Mouse (Mus musculus) forebrain, embryonic 16.5 days (tissue): ENCODE results near the gene Tmem269. TPM values are rescaled to one million over a fixed set of nuclear protein-coding genes. Genes with fewer than 3 reads are reported as not detected.
A peak's percentile ranks its signal among the peaks of the same experiment; 100 is the strongest.

Experiments
- ATAC-seq: fragments of 200-750 bp; cut with Nextera tagmentation; 2 replicates; pipeline ENCODE4 v1.8.0; 2017; ENCODE audit warnings: mild to moderate bottlenecking, moderate library complexity
- H3K27ac ChIP-seq: fragments of 300-500 bp; sonication (generic); 2 replicates; pipeline ENCODE4 v1.5.1; 2014; ENCODE audit warnings: low read length, control low read depth
- H3K27me3 ChIP-seq: fragments of 300-500 bp; sonication (generic); replicated peaks from 2 replicates; pipeline ENCODE4 v1.6.1; 2014; ENCODE audit warnings: low read length; ENCODE audit not compliant: control insufficient read depth, insufficient read depth
- H3K36me3 ChIP-seq: fragments of 300-500 bp; sonication (generic); 2 replicates; pipeline ENCODE4 v1.6.1; 2014; ENCODE audit not compliant: control insufficient read depth, insufficient read depth
- H3K4me1 ChIP-seq: fragments of 300-500 bp; sonication (generic); replicated peaks from 2 replicates; pipeline ENCODE4 v1.6.1; 2014; ENCODE audit warnings: low read length; ENCODE audit not compliant: control insufficient read depth, insufficient read depth
- H3K4me2 ChIP-seq: fragments of 300-500 bp; sonication (generic); 2 replicates; pipeline ENCODE4 v1.6.1; 2014; ENCODE audit warnings: mild to moderate bottlenecking, low read length, control low read depth
- H3K4me3 ChIP-seq: fragments of 300-500 bp; sonication (generic); replicated peaks from 2 replicates; pipeline ENCODE4 v1.5.1; 2014; ENCODE audit warnings: mild to moderate bottlenecking, low read length, control low read depth
- H3K9ac ChIP-seq: fragments of 300-500 bp; sonication (generic); replicated peaks from 2 replicates; pipeline ENCODE4 v1.6.1; 2014; ENCODE audit warnings: low read depth, low read length, control low read depth
- H3K9me3 ChIP-seq: fragments of 300-500 bp; sonication (generic); 2 replicates; pipeline ENCODE4 v1.6.1; 2016; ENCODE audit warnings: low read length; ENCODE audit not compliant: control insufficient read depth
- WGBS: fragments of 180-500 bp; shearing (Covaris S2); extraction: QIAGEN DNeasy Blood & Tissue Kit; methylation state at CpG from one replicate; pipeline ENCODE4 v1.1.7; 2014; 5-methylcytosine and 5-hydroxymethylcytosine counted together
- polyA plus RNA-seq: library from polyadenylated mRNA; unstranded; fragments of >200 nt; fragmentation: Nextera tagmentation; extraction: Ambion mirVana; gene quantifications from 2 replicates; pipeline ENCODE4 v1.2.1, GENCODE M21; 2015

Tmem269 gene
- polyA plus RNA-seq, 1 experiment from 2014 or later, result 0.49 TPM

GRCm38 (mm10) chr4:119173851-119174453 is 44.1 kb downstream of the Tmem269 start, which contains the start of gene Zfp691:
Gene Zfp691 (minus strand): TSS chr4:119174195.
- ATAC-seq, result peak; percentile 100

DNA sequence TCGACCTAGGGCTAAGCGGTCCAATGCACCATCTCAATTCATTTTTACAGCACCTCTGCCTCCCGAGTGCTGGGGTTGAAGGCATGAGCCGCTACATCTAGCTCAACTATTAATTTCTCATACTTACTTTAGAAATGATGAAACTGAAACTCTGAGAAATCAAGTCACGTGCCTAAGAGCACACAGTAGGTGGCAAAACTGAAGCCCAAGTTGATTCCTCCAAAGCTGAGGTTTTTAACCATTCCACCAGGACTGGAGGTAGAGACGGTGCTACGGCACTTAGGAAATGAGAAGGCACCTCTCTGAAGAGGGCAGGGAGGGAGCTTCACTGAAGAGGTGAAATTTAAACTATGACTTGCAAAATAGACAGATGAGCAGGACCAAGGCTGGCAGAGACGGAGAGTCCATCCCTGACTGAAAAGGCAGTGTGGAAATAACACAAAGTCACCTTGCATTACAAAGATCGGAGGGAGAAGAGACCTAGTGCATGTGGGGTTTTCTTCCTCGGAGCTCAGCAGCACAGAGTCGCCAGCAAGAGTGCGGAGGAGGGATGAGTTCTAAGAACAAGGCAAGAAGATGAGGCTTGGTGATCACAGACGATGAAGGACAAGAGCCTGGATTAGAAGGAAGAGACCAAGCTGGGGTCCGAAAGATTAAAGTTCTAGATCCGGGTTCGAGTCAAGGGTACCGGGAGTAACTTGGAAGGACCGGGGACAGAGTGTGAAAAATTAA is 44.9 kb downstream of the Tmem269 start:
- Histone ChIP-seq H3K36me3 (no peaks in the 10 kb centered on the region), H3K9ac (peak overlapping the region; percentile 86), H3K27ac (no peak overlapping the region), H3K27me3 (no peaks in the 10 kb centered on the region), H3K4me2 (peak overlapping the region; percentile 91), H3K4me3 (peak overlapping the region; percentile 79), H3K4me1 (peaks cover 16% of the 10 kb centered on the region), H3K9me3 (no peaks in the 10 kb centered on the region)
- no peak for ATAC-seq
- 38% methylated on average over 18 of the region's 18 CpGs for WGBS

More at GRCm38 (mm10) chr4:119173851-119174453, 44.1 kb downstream of the Tmem269 start, which contains the start of gene Zfp691:
- peaks cover 16% of the 10 kb centered on the region for H3K4me1 ChIP-seq
- peak within 1 kb of the TSS; percentile 91 for H3K4me2 ChIP-seq
- no peaks in the 10 kb centered on the region for H3K36me3 ChIP-seq
- no peaks in the 10 kb centered on the region for H3K9me3 ChIP-seq
- 0% methylated on average over 40 of the region's 40 CpGs for WGBS
- peak within 1 kb of the TSS; percentile 12; the same call in 1 of the 2 replicates for H3K27ac ChIP-seq
- no peaks in the 10 kb centered on the region for H3K27me3 ChIP-seq
- H3K4me3 ChIP-seq, result peak within 1 kb of the TSS; percentile 79
- H3K9ac ChIP-seq, result peak within 1 kb of the TSS; percentile 86

GRCm38 (mm10) chr4:119167663-119168062 is 50.4 kb downstream of the Tmem269 start:
- no peaks in the 10 kb centered on the region for H3K9me3 ChIP-seq
- no peak overlapping the region for H3K4me3 ChIP-seq
- 0% methylated on average over 4 of the region's 4 CpGs for WGBS
- no peaks in the 10 kb centered on the region for H3K27me3 ChIP-seq
- no peak overlapping the region for H3K27ac ChIP-seq
- no peak overlapping the region for H3K4me2 ChIP-seq
- H3K36me3 ChIP-seq, result no peaks in the 10 kb centered on the region
- H3K9ac ChIP-seq, result no peak overlapping the region
- ATAC-seq, result peak; percentile 58; the same call in 1 of the 2 replicates
- peaks cover 6% of the 10 kb centered on the region for H3K4me1 ChIP-seq

DNA sequence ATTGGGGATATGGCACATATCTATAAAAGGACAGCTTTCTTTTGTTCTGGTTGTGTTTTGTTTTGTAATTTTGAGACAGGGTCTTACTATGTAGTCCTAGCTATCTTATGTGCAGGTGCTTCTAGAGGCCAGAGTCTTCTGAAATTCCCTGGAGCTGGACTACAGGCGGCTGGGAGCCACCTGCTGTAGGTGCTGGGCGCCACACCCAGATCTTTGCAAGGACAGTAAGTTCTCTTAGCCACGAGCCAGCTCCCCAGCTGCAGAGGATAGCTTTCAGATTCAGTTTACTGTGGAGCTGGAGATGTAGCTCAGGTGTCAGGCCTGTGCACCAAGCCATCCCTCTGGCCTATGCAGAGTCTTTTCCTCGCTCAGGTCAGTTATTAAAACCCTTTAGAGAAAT is 50.9 kb downstream of the Tmem269 start:
- no peak overlapping the region for H3K27ac ChIP-seq
- WGBS, result 85% methylated on average over 4 of the region's 4 CpGs
- H3K9me3 ChIP-seq, result no peaks in the 10 kb centered on the region
- H3K27me3 ChIP-seq, result no peaks in the 10 kb centered on the region
- no peak for ATAC-seq
- H3K36me3 ChIP-seq, result no peaks in the 10 kb centered on the region
- no peak overlapping the region for H3K4me3 ChIP-seq
- no peak overlapping the region for H3K4me2 ChIP-seq
- H3K4me1 ChIP-seq, result peaks cover 2% of the 10 kb centered on the region; the same call in 1 of the 2 replicates
- no peak overlapping the region for H3K9ac ChIP-seq

- no peak for ATAC-seq
- H3K4me2 ChIP-seq, result no peak overlapping the region
- H3K9me3 ChIP-seq, result no peaks in the 10 kb centered on the region
- H3K36me3 ChIP-seq, result no peaks in the 10 kb centered on the region
- H3K9ac ChIP-seq, result no peak overlapping the region
- H3K27ac ChIP-seq, result no peak overlapping the region
- no peaks in the 10 kb centered on the region for H3K4me1 ChIP-seq
- no peaks in the 10 kb centered on the region for H3K27me3 ChIP-seq
- H3K4me3 ChIP-seq, result no peak overlapping the region
- 81% methylated on average over 7 of the region's 7 CpGs for WGBS
Measured at GRCm38 (mm10) chr4:119165916-119166315, 52.1 kb downstream of the Tmem269 start.

- Histone ChIP-seq H3K27me3 (no peaks in the 10 kb centered on the region), H3K27ac (no peak overlapping the region), H3K4me2 (no peak overlapping the region), H3K36me3 (no peaks in the 10 kb centered on the region), H3K9me3 (no peaks in the 10 kb centered on the region), H3K4me1 (no peaks in the 10 kb centered on the region), H3K4me3 (no peak overlapping the region), H3K9ac (no peak overlapping the region)
- WGBS, result 82% methylated on average over 4 of the region's 4 CpGs
- no peak for ATAC-seq
Measured at GRCm38 (mm10) chr4:119162990-119163389, 55.0 kb downstream of the Tmem269 start.

GRCm38 (mm10) chr4:119161358-119161757 is 56.7 kb downstream of the Tmem269 start:
- WGBS, result 82% methylated on average over 3 of the region's 3 CpGs
- H3K9ac ChIP-seq, result no peak overlapping the region
- ATAC-seq, result no peak
- no peaks in the 10 kb centered on the region for H3K27me3 ChIP-seq
- no peak overlapping the region for H3K4me2 ChIP-seq
- H3K9me3 ChIP-seq, result no peaks in the 10 kb centered on the region
- H3K4me3 ChIP-seq, result no peak overlapping the region
- H3K27ac ChIP-seq, result no peak overlapping the region
- no peaks in the 10 kb centered on the region for H3K4me1 ChIP-seq
- H3K36me3 ChIP-seq, result no peaks in the 10 kb centered on the region

DNA sequence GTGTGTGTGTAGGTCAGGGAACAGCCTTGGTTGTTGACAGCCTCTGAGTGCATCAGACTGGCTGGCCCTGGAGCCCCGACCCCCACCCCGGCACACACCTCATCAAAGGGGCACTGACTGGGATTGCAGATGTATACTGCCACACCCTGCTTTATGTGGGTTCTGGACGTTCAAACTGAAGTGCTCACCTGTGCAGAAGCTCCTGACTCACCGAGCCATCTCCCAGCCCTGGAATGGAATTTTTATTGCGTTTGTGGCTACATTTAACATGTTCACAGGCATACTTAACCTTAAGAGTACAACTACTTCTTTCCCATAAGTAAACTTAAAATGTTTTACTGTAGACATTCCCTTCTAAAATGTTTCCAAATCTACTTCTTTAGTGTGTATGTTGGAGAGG is 60.1 kb downstream of the Tmem269 start:
- Histone ChIP-seq H3K27ac (no peak overlapping the region), H3K9me3 (no peaks in the 10 kb centered on the region), H3K27me3 (no peaks in the 10 kb centered on the region), H3K4me2 (no peak overlapping the region), H3K9ac (no peak overlapping the region), H3K36me3 (no peaks in the 10 kb centered on the region), H3K4me1 (no peaks in the 10 kb centered on the region), H3K4me3 (no peak overlapping the region)
- no peak for ATAC-seq
- WGBS, result 92% methylated on average over 5 of the region's 5 CpGs

- Histone ChIP-seq H3K9me3 (no peaks in the 10 kb centered on the region), H3K27ac (no peak overlapping the region), H3K4me3 (no peak overlapping the region), H3K9ac (no peak overlapping the region), H3K4me2 (no peak overlapping the region), H3K4me1 (no peaks in the 10 kb centered on the region), H3K27me3 (no peaks in the 10 kb centered on the region), H3K36me3 (no peaks in the 10 kb centered on the region)
- WGBS, result 34% methylated on average over 2 of the region's 2 CpGs
- no peak for ATAC-seq
Measured at GRCm38 (mm10) chr4:119157186-119157585, 60.8 kb downstream of the Tmem269 start.
